Mouse (Mus musculus) small intestine, adult 2 months (tissue): ENCODE data around the gene Pdgfd.

Experiments
- CTCF ChIP-seq: fragments of 200-500 bp; IDR thresholded peaks from 2 replicates; pipeline ENCODE4 v1.5.1; 2012; ENCODE audit warnings: low read depth, mild to moderate bottlenecking, control low read depth, inconsistent platforms, low read length, moderate library complexity, mixed read lengths; ENCODE audit not compliant: insufficient replicate concordance, insufficient read length; ENCODE audit errors: extremely low read depth
- POLR2A ChIP-seq: fragments of 200-500 bp; IDR thresholded peaks from 2 replicates; pipeline ENCODE4 v1.6.1; 2012; ENCODE audit warnings: low read depth, mild to moderate bottlenecking, control low read depth, inconsistent platforms, low read length, moderate library complexity

DNA sequence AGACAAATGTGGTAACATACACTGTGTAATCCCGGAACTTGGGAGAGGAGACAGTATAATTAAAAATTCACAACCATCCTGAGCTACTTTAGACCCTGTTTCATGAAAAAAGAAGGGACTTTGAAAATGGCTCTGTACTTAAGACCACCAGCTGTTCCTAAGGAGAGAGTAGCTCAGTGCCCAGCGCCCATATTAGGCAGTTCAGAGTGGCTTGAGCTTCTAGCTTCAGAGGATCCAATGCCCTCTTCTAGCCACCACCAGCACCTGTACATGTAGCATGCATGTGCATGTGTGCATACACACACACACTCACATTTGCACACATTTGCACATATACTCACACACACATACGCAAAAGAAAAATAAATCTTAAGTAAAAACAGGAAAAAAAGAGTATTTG lies 136.2 kb downstream of the Pdgfd start:
- TF ChIP-seq CTCF (no peak), POLR2A (no peak)
